Mouse (Mus musculus): ENCODE measurements around the gene 1700067P10Rik. TPM values are rescaled to one million over a fixed set of nuclear protein-coding genes. Genes with fewer than 3 reads are reported as not detected.

1700067P10Rik gene
- polyA plus RNA-seq (2012; rRNA removed; ENCODE audit: low replicate concordance) = not detected in 2 replicates

DNA sequence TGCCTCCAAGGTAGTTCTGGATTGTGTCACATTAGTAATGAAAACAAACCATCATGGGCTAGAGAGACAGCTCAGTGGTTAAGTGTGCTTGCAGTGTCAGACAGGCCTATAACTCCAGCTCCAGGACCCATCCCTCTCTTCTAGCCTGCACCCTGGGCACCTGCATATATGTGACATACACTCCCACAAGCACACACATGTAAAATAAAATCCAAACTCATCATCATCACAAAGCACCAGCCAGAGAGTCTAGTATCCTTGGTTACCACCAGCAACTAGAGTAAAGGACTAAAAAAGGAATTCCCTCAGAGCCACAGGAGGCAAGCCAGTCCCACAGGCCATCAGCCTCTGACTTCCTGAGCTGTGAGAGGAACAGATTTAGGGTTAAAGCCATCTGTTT, at the start of gene 1700067P10Rik:
TSS of gene 1700067P10Rik (plus strand) at position 301 of the 400 bp plus-strand sequence.

Other genes starting within 250 kb of the 1700067P10Rik start
- 90.2 and 129 TPM in 2 replicates for gene Foxp4, start 164.7 kb upstream of the 1700067P10Rik start, polyA plus RNA-seq (2012; rRNA removed; ENCODE audit: low replicate concordance)
- gene 1700122O11Rik, start 51.0 kb upstream of the 1700067P10Rik start, polyA plus RNA-seq (2012; rRNA removed; ENCODE audit: low replicate concordance) = not detected in 2 replicates
- gene 9830107B12Rik, start 56.9 kb downstream of the 1700067P10Rik start, polyA plus RNA-seq (2012; rRNA removed; ENCODE audit: low replicate concordance) = 0.19 and 0.68 TPM in 2 replicates
- 1.1 TPM in 1 of 2 replicates, not detected in the other for gene A530064D06Rik, start 78.0 kb downstream of the 1700067P10Rik start, polyA plus RNA-seq (2012; rRNA removed; ENCODE audit: low replicate concordance)
- 0.06 TPM in 1 of 2 replicates, not detected in the other for gene Trem1, start 143.4 kb downstream of the 1700067P10Rik start, polyA plus RNA-seq (2012; rRNA removed; ENCODE audit: low replicate concordance)
- gene Trem3, start 158.5 kb downstream of the 1700067P10Rik start, polyA plus RNA-seq (2012; rRNA removed; ENCODE audit: low replicate concordance) = not detected in 2 replicates
- 1.5 TPM in 2 replicates for gene Treml4, start 175.0 kb downstream of the 1700067P10Rik start, polyA plus RNA-seq (2012; rRNA removed; ENCODE audit: low replicate concordance)
- 0.55 and 0.87 TPM in 2 replicates for gene Treml2, start 210.2 kb downstream of the 1700067P10Rik start, polyA plus RNA-seq (2012; rRNA removed; ENCODE audit: low replicate concordance)
- 0.51 and 0.64 TPM in 2 replicates for gene B430306N03Rik, start 226.8 kb downstream of the 1700067P10Rik start, polyA plus RNA-seq (2012; rRNA removed; ENCODE audit: low replicate concordance)

All from duodenum, adult 2 months (tissue).